Mouse (Mus musculus): ENCODE measurements around the gene Cfap206.

Gene Cfap206

GRCm38 (mm10) chr4:34673721-34674120 is 56.3 kb downstream of the Cfap206 start:
- DNase-seq (ENCODE audit: low read depth, low spot score) = no peak

GRCm38 (mm10) chr4:34667923-34668322 is 62.1 kb downstream of the Cfap206 start:
- no peak for DNase-seq (ENCODE audit: low read depth, low spot score)

- DNase-seq (ENCODE audit: low read depth, low spot score) = no peak
These were observed 68.1 kb downstream of the Cfap206 start for GRCm38 (mm10) chr4:34661927-34662326.

- DNase-seq (ENCODE audit: low read depth, low spot score) = no peak
These were observed 68.5 kb downstream of the Cfap206 start for GRCm38 (mm10) chr4:34661514-34661913.

- DNase-seq (ENCODE audit: low read depth, low spot score) = no peak
These were observed 71.0 kb downstream of the Cfap206 start for GRCm38 (mm10) chr4:34659012-34659411.

GRCm38 (mm10) chr4:34656101-34656500 is 73.9 kb downstream of the Cfap206 start:
- DNase-seq (ENCODE audit: low read depth, low spot score) = peak; percentile 14

GRCm38 (mm10) chr4:34653179-34653578 is 76.8 kb downstream of the Cfap206 start:
- DNase-seq (ENCODE audit: low read depth, low spot score) = no peak

GRCm38 (mm10) chr4:34644779-34645178 is 85.2 kb downstream of the Cfap206 start:
- no peak for DNase-seq (ENCODE audit: low read depth, low spot score)

- DNase-seq (ENCODE audit: low read depth, low spot score) = no peak
These were observed 89.3 kb downstream of the Cfap206 start for GRCm38 (mm10) chr4:34640731-34641130.

- DNase-seq (ENCODE audit: low read depth, low spot score) = no peak
These were observed 90.2 kb downstream of the Cfap206 start for GRCm38 (mm10) chr4:34639745-34640364.
